Mouse (Mus musculus): Measurements from ENCODE around the gene Itga9. TPM values are rescaled to one million over a fixed set of nuclear protein-coding genes. Genes with fewer than 3 reads are reported as not detected.
A peak's percentile ranks its signal among the peaks of the same experiment; 100 is the strongest.

Itga9 gene
- total and polyA plus RNA-seq, 2 experiments from 2014 or later = 0.99 to 3.3 TPM

- Histone ChIP-seq H3K4me3 (ENCODE audit: low read depth, low read length) (no peak overlapping the region), H3K4me1 (ENCODE audit: insufficient read depth) (peaks cover 7% of the 10 kb centered on the region; the same call in 1 of the 2 replicates), H3K9me3 (ENCODE audit: low read length) (no peaks in the 10 kb centered on the region), H3K27me3 (ENCODE audit: insufficient read depth, low read length) (no peaks in the 10 kb centered on the region), H3K4me2 (ENCODE audit: low read depth) (no peak overlapping the region), H3K9ac (no peak overlapping the region), H3K36me3 (ENCODE audit: insufficient read depth) (no peaks in the 10 kb centered on the region), H3K27ac (ENCODE audit: low read depth, low read length) (no peak overlapping the region)
- TF ChIP-seq CTCF (IDR thresholded peaks at IDR 0.05; ENCODE audit: low read depth) = no peak
- DNase-seq = no peak
- no peak for ATAC-seq
- WGBS = 76% methylated on average over 9 of the region's 9 CpGs
These were observed 104.1 kb downstream of the Itga9 start for GRCm38 (mm10) chr9:118710625-118711024.

- WGBS = 87% methylated on average over 11 of the region's 11 CpGs
- Histone ChIP-seq H3K36me3 (ENCODE audit: insufficient read depth) (no peaks in the 10 kb centered on the region), H3K4me2 (ENCODE audit: low read depth) (no peak overlapping the region), H3K4me3 (ENCODE audit: low read depth, low read length) (no peak overlapping the region), H3K27me3 (ENCODE audit: insufficient read depth, low read length) (no peaks in the 10 kb centered on the region), H3K9ac (no peak overlapping the region), H3K27ac (ENCODE audit: low read depth, low read length) (no peak overlapping the region), H3K4me1 (ENCODE audit: insufficient read depth) (no peaks in the 10 kb centered on the region), H3K9me3 (ENCODE audit: low read length) (no peaks in the 10 kb centered on the region)
- ATAC-seq (no peak), DNase-seq (no peak)
- no peak for TF ChIP-seq CTCF (IDR thresholded peaks at IDR 0.05; ENCODE audit: low read depth)
These were observed 105.3 kb downstream of the Itga9 start for GRCm38 (mm10) chr9:118711749-118712148.

DNA sequence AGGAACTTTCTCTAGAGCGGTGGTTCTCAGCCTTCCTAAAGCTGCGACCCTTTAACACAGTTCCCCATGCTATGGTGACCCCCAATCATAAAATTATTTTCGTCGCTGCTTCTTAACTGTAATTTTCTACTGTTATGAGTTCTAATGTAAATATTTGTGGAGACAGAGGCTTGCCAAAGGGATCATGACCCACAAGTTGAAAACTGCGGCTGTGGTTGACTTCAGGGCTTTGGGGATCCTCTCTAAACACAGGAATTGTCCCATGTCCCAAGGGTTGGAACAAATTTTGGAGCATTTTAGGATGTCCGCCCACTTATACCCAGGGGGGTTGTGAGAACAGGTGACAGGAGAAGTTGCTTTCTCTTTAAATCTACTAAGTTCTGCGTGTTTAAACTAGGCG lies 107.0 kb downstream of the Itga9 start:
- no peaks in the 10 kb centered on the region for H3K4me1 ChIP-seq (ENCODE audit: insufficient read depth)
- H3K4me2 ChIP-seq (ENCODE audit: low read depth) = no peak overlapping the region
- no peak overlapping the region for H3K9ac ChIP-seq
- TF ChIP-seq CTCF (IDR thresholded peaks at IDR 0.05; ENCODE audit: low read depth) = no peak
- no peak for DNase-seq
- 92% methylated on average over 8 of the region's 8 CpGs for WGBS
- no peaks in the 10 kb centered on the region for H3K27me3 ChIP-seq (ENCODE audit: insufficient read depth, low read length)
- no peaks in the 10 kb centered on the region for H3K9me3 ChIP-seq (ENCODE audit: low read length)
- ATAC-seq = no peak
- H3K4me3 ChIP-seq (ENCODE audit: low read depth, low read length) = no peak overlapping the region
- H3K27ac ChIP-seq (ENCODE audit: low read depth, low read length) = no peak overlapping the region
- no peaks in the 10 kb centered on the region for H3K36me3 ChIP-seq (ENCODE audit: insufficient read depth)

- Histone ChIP-seq H3K4me2 (ENCODE audit: low read depth) (no peak overlapping the region), H3K9ac (no peak overlapping the region), H3K4me1 (ENCODE audit: insufficient read depth) (no peaks in the 10 kb centered on the region), H3K27ac (ENCODE audit: low read depth, low read length) (no peak overlapping the region), H3K9me3 (ENCODE audit: low read length) (no peaks in the 10 kb centered on the region), H3K36me3 (ENCODE audit: insufficient read depth) (no peaks in the 10 kb centered on the region), H3K27me3 (ENCODE audit: insufficient read depth, low read length) (no peaks in the 10 kb centered on the region), H3K4me3 (ENCODE audit: low read depth, low read length) (no peak overlapping the region)
- WGBS = 67% methylated on average over 5 of the region's 5 CpGs
- no peak for ATAC-seq
- DNase-seq = no peak
- TF ChIP-seq CTCF (IDR thresholded peaks at IDR 0.05; ENCODE audit: low read depth) = no peak
These were observed 108.0 kb downstream of the Itga9 start for GRCm38 (mm10) chr9:118714536-118714935.

DNA sequence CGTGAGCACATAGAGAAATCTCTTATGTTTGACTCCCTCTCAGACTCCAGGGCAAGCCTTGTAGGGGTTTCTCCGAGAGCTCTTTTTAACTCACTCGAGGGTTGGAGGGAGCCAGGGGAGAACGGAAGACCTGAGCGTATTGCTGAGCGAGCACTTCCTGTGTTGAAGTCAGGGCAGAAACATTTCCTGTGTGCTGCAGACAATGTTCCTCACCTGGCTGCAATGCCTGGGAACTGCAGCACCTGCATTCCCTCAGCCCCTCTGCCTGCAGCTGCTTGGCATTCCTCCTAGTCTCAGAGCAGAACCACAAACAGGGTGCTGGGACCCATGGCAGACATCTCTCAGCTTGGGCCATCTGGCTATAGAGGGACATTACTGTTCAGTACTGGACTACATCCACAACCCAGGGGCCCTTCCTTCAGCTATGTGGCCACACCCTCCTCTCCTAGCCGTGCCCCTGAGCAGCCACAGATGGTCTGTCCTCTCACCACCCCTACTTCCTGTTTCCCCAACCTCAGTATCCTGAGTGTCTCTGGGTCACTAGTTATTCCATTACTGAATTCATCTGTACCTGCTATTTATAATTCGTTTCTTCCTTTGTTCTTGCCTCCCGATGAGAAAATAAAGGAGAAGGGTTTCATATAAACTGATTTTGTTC lies 109.6 kb downstream of the Itga9 start:
- Histone ChIP-seq H3K27ac (ENCODE audit: low read depth, low read length) (no peak overlapping the region), H3K9ac (no peak overlapping the region), H3K36me3 (ENCODE audit: insufficient read depth) (no peaks in the 10 kb centered on the region), H3K27me3 (ENCODE audit: insufficient read depth, low read length) (no peaks in the 10 kb centered on the region), H3K4me1 (ENCODE audit: insufficient read depth) (no peaks in the 10 kb centered on the region), H3K9me3 (ENCODE audit: low read length) (no peaks in the 10 kb centered on the region), H3K4me2 (ENCODE audit: low read depth) (no peak overlapping the region), H3K4me3 (ENCODE audit: low read depth, low read length) (no peak overlapping the region)
- 86% methylated on average over 9 of the region's 9 CpGs for WGBS
- DNase-seq = no peak
- TF ChIP-seq CTCF (IDR thresholded peaks at IDR 0.05; ENCODE audit: low read depth) = no peak
- no peak for ATAC-seq

- H3K9me3 ChIP-seq (ENCODE audit: low read length) = no peaks in the 10 kb centered on the region
- no peak for ATAC-seq
- no peaks in the 10 kb centered on the region for H3K36me3 ChIP-seq (ENCODE audit: insufficient read depth)
- H3K9ac ChIP-seq = no peak overlapping the region
- peak; percentile 16 for DNase-seq
- no peak overlapping the region for H3K27ac ChIP-seq (ENCODE audit: low read depth, low read length)
- WGBS = 45% methylated on average over 3 of the region's 3 CpGs
- H3K4me2 ChIP-seq (ENCODE audit: low read depth) = no peak overlapping the region
- no peak for TF ChIP-seq CTCF (IDR thresholded peaks at IDR 0.05; ENCODE audit: low read depth)
- H3K27me3 ChIP-seq (ENCODE audit: insufficient read depth, low read length) = no peaks in the 10 kb centered on the region
- no peaks in the 10 kb centered on the region for H3K4me1 ChIP-seq (ENCODE audit: insufficient read depth)
- H3K4me3 ChIP-seq (ENCODE audit: low read depth, low read length) = no peak overlapping the region
These were observed 110.9 kb downstream of the Itga9 start for GRCm38 (mm10) chr9:118717436-118717835.

DNA sequence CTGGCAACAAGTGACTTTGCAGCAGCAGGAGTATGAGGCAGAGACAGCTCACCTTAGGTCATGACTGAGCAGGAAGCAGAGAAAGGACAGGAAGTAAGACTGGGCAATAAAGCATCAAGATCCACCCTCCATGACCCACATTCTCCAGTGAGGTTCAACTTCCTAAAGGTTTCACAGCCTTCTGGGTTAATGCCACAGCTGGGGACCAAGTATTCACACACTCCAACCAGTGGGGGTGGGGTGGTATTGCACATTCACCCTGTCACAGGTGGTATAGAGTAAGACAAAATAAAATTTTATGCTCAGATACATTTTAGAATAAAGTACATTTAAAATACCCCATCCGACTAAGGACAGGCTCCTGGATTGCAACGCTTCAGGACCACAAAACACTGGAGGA lies 112.0 kb downstream of the Itga9 start:
- no peak overlapping the region for H3K9ac ChIP-seq
- no peak for TF ChIP-seq CTCF (IDR thresholded peaks at IDR 0.05; ENCODE audit: low read depth)
- ATAC-seq (no peak), DNase-seq (no peak)
- H3K27me3 ChIP-seq (ENCODE audit: insufficient read depth, low read length) = no peaks in the 10 kb centered on the region
- WGBS = 91% methylated on average over 2 of the region's 2 CpGs
- H3K4me3 ChIP-seq (ENCODE audit: low read depth, low read length) = no peak overlapping the region
- H3K36me3 ChIP-seq (ENCODE audit: insufficient read depth) = no peaks in the 10 kb centered on the region
- H3K4me1 ChIP-seq (ENCODE audit: insufficient read depth) = no peaks in the 10 kb centered on the region
- H3K4me2 ChIP-seq (ENCODE audit: low read depth) = no peak overlapping the region
- no peak overlapping the region for H3K27ac ChIP-seq (ENCODE audit: low read depth, low read length)
- no peaks in the 10 kb centered on the region for H3K9me3 ChIP-seq (ENCODE audit: low read length)

Data from forebrain, postnatal 0 days (tissue).